Mouse (Mus musculus) liver, embryonic 14.5 days (tissue): ENCODE data around the gene Anapc10. TPM values are rescaled to one million over a fixed set of nuclear protein-coding genes. Genes with fewer than 3 reads are reported as not detected.

ENCODE experiments used
- ATAC-seq: fragments of 200-750 bp; cut with Nextera tagmentation; 2 replicates; pipeline ENCODE4 v1.8.0; 2017; ENCODE audit warnings: moderate number of reproducible peaks, mild to moderate bottlenecking, moderate library complexity; ENCODE audit not compliant: insufficient read depth
- DNase-seq, 3 experiments: peaks; one replicate each; pipeline ENCODE4 v3.0.0-alpha.2; 2012 to 2013; ENCODE audit warnings: low read depth in 3 of 3, low spot score in 3 of 3
- H3K27ac ChIP-seq: fragments of 300-500 bp; sonication (generic); 2 replicates; pipeline ENCODE4 v1.5.1; 2014; ENCODE audit warnings: moderate library complexity, mild to moderate bottlenecking, control low read depth, inconsistent platforms
- H3K27me3 ChIP-seq: fragments of 300-500 bp; sonication (generic); 2 replicates; pipeline ENCODE4 v1.6.1; 2014; ENCODE audit warnings: mild to moderate bottlenecking, low read length, moderate library complexity; ENCODE audit not compliant: control insufficient read depth, insufficient read depth
- H3K36me3 ChIP-seq: fragments of 300-500 bp; sonication (generic); replicated peaks from 2 replicates; pipeline ENCODE4 v1.6.1; 2014; ENCODE audit warnings: low read depth; ENCODE audit not compliant: control insufficient read depth, insufficient read depth
- H3K4me1 ChIP-seq, 2 experiments: fragments of 200-500 bp in 1 of 2; fragments of 300-500 bp in 1 of 2; sonication (generic) in 1 of 2; replicated peaks; 2 replicates each; pipeline ENCODE4 v1.6.1; 2012 to 2014; ENCODE audit warnings: antibody characterized with exemption in 1 of 2, inconsistent platforms in 1 of 2, low read length in 1 of 2; ENCODE audit not compliant: control insufficient read depth in 2 of 2, insufficient read depth in 2 of 2
- H3K4me2 ChIP-seq: fragments of 300-500 bp; sonication (generic); 2 replicates; pipeline ENCODE4 v1.6.1; 2014; ENCODE audit warnings: low read depth, mild to moderate bottlenecking, control low read depth, moderate library complexity
- H3K4me3 ChIP-seq, 2 experiments: fragments of 200-500 bp in 1 of 2; fragments of 300-500 bp in 1 of 2; sonication (generic) in 1 of 2; 2 replicates each; pipeline ENCODE4 v1.5.1; 2012 to 2014; ENCODE audit warnings: low read depth in 2 of 2, low read length in 2 of 2, mild to moderate bottlenecking in 2 of 2, control low read depth in 1 of 2, inconsistent platforms in 1 of 2, moderate library complexity in 1 of 2; ENCODE audit not compliant: insufficient read depth in 1 of 2
- H3K9ac ChIP-seq: fragments of 300-500 bp; sonication (generic); replicated peaks from 2 replicates; pipeline ENCODE4 v1.6.1; 2014; ENCODE audit warnings: mild to moderate bottlenecking, control low read depth, moderate library complexity
- H3K9me3 ChIP-seq: fragments of 300-500 bp; sonication (generic); 2 replicates; pipeline ENCODE4 v1.6.1; 2016; ENCODE audit warnings: low read length, mixed read lengths; ENCODE audit not compliant: control insufficient read depth
- CTCF ChIP-seq: IDR thresholded peaks from 2 replicates; pipeline ENCODE4 v1.5.1; 2016; ENCODE audit warnings: antibody characterized with exemption, low read depth, control low read depth
- EP300 ChIP-seq: IDR thresholded peaks from 2 replicates; pipeline ENCODE4 v1.6.1; 2016; ENCODE audit warnings: antibody characterized with exemption, low read depth
- WGBS: fragments of 180-500 bp; shearing (Covaris S2); extraction: QIAGEN DNeasy Blood & Tissue Kit; methylation state at CpG from one replicate; pipeline ENCODE4 v1.1.7; 2014; ENCODE audit not compliant: insufficient replicate concordance; 5-methylcytosine and 5-hydroxymethylcytosine counted together
- polyA plus RNA-seq, 2 experiments: library from polyadenylated mRNA; depleted of rRNA in 1 of 2; stranded (reverse) in 1 of 2; unstranded in 1 of 2; fragments of >200 nt; fragmentation: Nextera tagmentation in 1 of 2; extraction: Ambion mirVana in 1 of 2; gene quantifications; 2 replicates each; pipeline versions ENCODE4 v1.2.1 to v1.2.3; 2012 to 2014

Anapc10 gene
- polyA plus RNA-seq, 2 experiments, result 3.7 to 16.7 TPM

GRCm38 (mm10) chr8:79721537-79721936, 9.9 kb downstream of the Anapc10 start:
- peaks cover 3% of the 10 kb centered on the region for H3K36me3 ChIP-seq
- no peak for ATAC-seq

GRCm38 (mm10) chr8:79723308-79723707, 11.7 kb downstream of the Anapc10 start:
- Histone ChIP-seq H3K27ac (no peak overlapping the region), H3K4me1 (no peaks in the 10 kb centered on the region), H3K4me2 (no peak overlapping the region), H3K36me3 (peaks cover 3% of the 10 kb centered on the region), H3K27me3 (no peaks in the 10 kb centered on the region), H3K4me3 (no peak overlapping the region), H3K9ac (no peak overlapping the region), H3K9me3 (no peaks in the 10 kb centered on the region)
- ATAC-seq (no peak), DNase-seq (no peak)
- TF ChIP-seq CTCF (no peak), EP300 (no peak)

More at GRCm38 (mm10) chr8:79721537-79721936, 9.9 kb downstream of the Anapc10 start:
- Histone ChIP-seq H3K27ac (no peak overlapping the region), H3K4me2 (no peak overlapping the region), H3K4me3 (no peak overlapping the region), H3K27me3 (no peaks in the 10 kb centered on the region), H3K4me1 (no peaks in the 10 kb centered on the region), H3K9ac (no peak overlapping the region), H3K9me3 (no peaks in the 10 kb centered on the region)
- DNase-seq, result no peak
- TF ChIP-seq CTCF (no peak), EP300 (no peak)

- WGBS, result 38% methylated on average over 3 of the region's 3 CpGs
- TF ChIP-seq EP300 (no peak), CTCF (no peak)
- ATAC-seq, result no peak
Observed at GRCm38 (mm10) chr8:79724589-79724988, 13.0 kb downstream of the Anapc10 start.

DNA sequence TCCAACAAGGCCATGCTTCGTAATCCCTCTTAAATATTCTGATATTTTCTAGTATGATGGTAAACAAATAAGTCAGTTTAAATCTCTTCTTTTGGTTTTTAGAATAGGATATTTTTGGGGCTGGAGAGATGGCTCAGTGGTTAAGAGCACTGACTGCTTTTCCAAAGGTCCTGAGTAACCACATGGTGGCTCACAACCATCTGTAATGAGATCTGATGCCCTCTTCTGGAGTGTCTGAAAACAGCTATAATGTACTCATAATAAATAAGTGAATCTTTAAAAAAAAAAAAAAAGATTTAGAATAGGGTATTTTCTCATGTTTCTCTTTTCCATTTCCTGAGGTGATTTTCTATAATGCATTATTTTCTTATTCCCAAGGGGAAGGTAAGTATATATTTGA, 16.3 kb downstream of the Anapc10 start:
- TF ChIP-seq CTCF (no peak), EP300 (no peak)
- DNase-seq (no peak), ATAC-seq (no peak)
- Histone ChIP-seq H3K27ac (no peak overlapping the region), H3K27me3 (no peaks in the 10 kb centered on the region), H3K4me2 (no peak overlapping the region), H3K36me3 (no peaks in the 10 kb centered on the region), H3K4me3 (no peak overlapping the region), H3K4me1 (no peaks in the 10 kb centered on the region), H3K9ac (no peak overlapping the region), H3K9me3 (no peaks in the 10 kb centered on the region)
- 79% methylated on average over 1 of the region's 1 CpGs for WGBS

More at GRCm38 (mm10) chr8:79724589-79724988, 13.0 kb downstream of the Anapc10 start:
- Histone ChIP-seq H3K27me3 (no peaks in the 10 kb centered on the region), H3K27ac (no peak overlapping the region), H3K4me2 (no peak overlapping the region), H3K9ac (no peak overlapping the region), H3K9me3 (no peaks in the 10 kb centered on the region), H3K4me3 (no peak overlapping the region), H3K36me3 (peaks cover 3% of the 10 kb centered on the region), H3K4me1 (no peaks in the 10 kb centered on the region)
- no peak for DNase-seq

- ATAC-seq (no peak), DNase-seq (peak; percentile 26 to 28 (median 26))
- no peaks in the 10 kb centered on the region for H3K27me3 ChIP-seq
- no peak overlapping the region for H3K9ac ChIP-seq
- H3K4me3 ChIP-seq, result no peak overlapping the region
- no peak overlapping the region for H3K4me2 ChIP-seq
- H3K36me3 ChIP-seq, result no peaks in the 10 kb centered on the region
- WGBS, result 14% methylated on average over 2 of the region's 2 CpGs
- no peaks in the 10 kb centered on the region for H3K9me3 ChIP-seq
- no peaks in the 10 kb centered on the region for H3K4me1 ChIP-seq
- H3K27ac ChIP-seq, result no peak overlapping the region
- peak; percentile 72 for TF ChIP-seq CTCF
- no peak for TF ChIP-seq EP300
Observed at GRCm38 (mm10) chr8:79734304-79734703, 22.7 kb downstream of the Anapc10 start.
